Mouse (Mus musculus) embryonic facial prominence, embryonic 14.5 days (tissue): ENCODE measurements at regions not wholly inside any gene's neighbourhood (a gene's known extent, or its start where the extent isn't known, plus 50 kb on each side); places are given as distances from the start of the nearest gene placed in this dataset.

ENCODE experiments used
- ATAC-seq: fragments of 200-750 bp; cut with Nextera tagmentation; 2 replicates; pipeline ENCODE4 v1.8.0; 2017; ENCODE audit warnings: low read depth, moderate number of reproducible peaks, moderate TSS enrichment
- DNase-seq: peaks from one replicate; pipeline ENCODE4 v3.0.0-alpha.2; 2015; ENCODE audit warnings: low spot score
- H3K27ac ChIP-seq: fragments of 300-500 bp; sonication (generic); replicated peaks from 2 replicates; pipeline ENCODE4 v1.5.1; 2014; ENCODE audit warnings: low read depth, mild to moderate bottlenecking, low read length, moderate library complexity
- H3K27me3 ChIP-seq: fragments of 300-500 bp; sonication (generic); replicated peaks from 2 replicates; pipeline ENCODE4 v1.6.1; 2014; ENCODE audit warnings: low read length; ENCODE audit not compliant: control insufficient read depth, insufficient read depth
- H3K36me3 ChIP-seq: fragments of 300-500 bp; sonication (generic); 2 replicates; pipeline ENCODE4 v1.6.1; 2014; ENCODE audit warnings: low read length, mixed read lengths; ENCODE audit not compliant: control insufficient read depth, insufficient read depth
- H3K4me1 ChIP-seq: fragments of 300-500 bp; sonication (generic); 2 replicates; pipeline ENCODE4 v1.6.1; 2014; ENCODE audit warnings: antibody characterized with exemption, low read length; ENCODE audit not compliant: control insufficient read depth, insufficient read depth
- H3K4me2 ChIP-seq: fragments of 300-500 bp; sonication (generic); 2 replicates; pipeline ENCODE4 v1.6.1; 2014; ENCODE audit warnings: low read depth, mild to moderate bottlenecking, low read length, moderate library complexity, mixed read lengths
- H3K4me3 ChIP-seq: fragments of 300-500 bp; sonication (generic); 2 replicates; pipeline ENCODE4 v1.5.1; 2014; ENCODE audit warnings: low read depth, mild to moderate bottlenecking, low read length
- H3K9ac ChIP-seq: fragments of 300-500 bp; sonication (generic); 2 replicates; pipeline ENCODE4 v1.6.1; 2014; ENCODE audit warnings: low read depth, mild to moderate bottlenecking, low read length, moderate library complexity, mixed read lengths
- H3K9me3 ChIP-seq: fragments of 300-500 bp; sonication (generic); 2 replicates; pipeline ENCODE4 v1.6.1; 2016; ENCODE audit warnings: low read length; ENCODE audit not compliant: control insufficient read depth
- WGBS: fragments of 180-500 bp; shearing (Covaris S2); extraction: QIAGEN DNeasy Blood & Tissue Kit; methylation state at CpG from one replicate; pipeline ENCODE4 v1.1.7; 2014; 5-methylcytosine and 5-hydroxymethylcytosine counted together

DNA sequence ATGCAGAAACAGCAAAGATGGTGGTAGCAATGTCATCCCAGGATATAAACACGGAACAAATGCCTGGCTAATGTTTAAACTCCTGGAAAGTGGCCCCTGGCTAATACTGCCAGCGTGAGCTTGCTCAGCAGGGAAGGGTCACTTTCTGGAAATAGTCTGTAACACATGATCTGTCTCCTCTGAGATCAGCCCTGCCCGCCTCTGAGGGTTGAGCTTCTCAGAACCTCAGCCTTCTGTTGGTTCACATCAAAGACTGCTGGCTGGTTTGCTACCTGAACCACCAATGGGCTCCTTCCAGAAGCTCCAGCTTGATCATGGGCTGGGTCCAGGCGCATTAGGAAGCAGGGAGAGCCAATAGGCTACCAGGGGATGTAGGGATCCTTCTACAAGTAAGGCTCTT, 226.0 kb upstream of the Kazn start:
- WGBS = 86% methylated on average over 4 of the region's 4 CpGs
- Histone ChIP-seq H3K27ac (no peak overlapping the region), H3K27me3 (no peaks in the 10 kb centered on the region), H3K4me1 (no peaks in the 10 kb centered on the region), H3K9me3 (no peaks in the 10 kb centered on the region), H3K36me3 (no peaks in the 10 kb centered on the region), H3K4me2 (no peak overlapping the region), H3K4me3 (no peak overlapping the region), H3K9ac (no peak overlapping the region)
- DNase-seq (no peak), ATAC-seq (no peak)

- DNase-seq (no peak), ATAC-seq (no peak)
- Histone ChIP-seq H3K9ac (no peak overlapping the region), H3K27me3 (no peaks in the 10 kb centered on the region), H3K9me3 (no peaks in the 10 kb centered on the region), H3K27ac (no peak overlapping the region), H3K4me3 (no peak overlapping the region), H3K4me2 (no peak overlapping the region), H3K36me3 (no peaks in the 10 kb centered on the region), H3K4me1 (no peaks in the 10 kb centered on the region)
- WGBS = 88% methylated on average over 6 of the region's 6 CpGs
These were observed 224.9 kb upstream of the Kazn start for GRCm38 (mm10) chr4:142464066-142464465.

DNA sequence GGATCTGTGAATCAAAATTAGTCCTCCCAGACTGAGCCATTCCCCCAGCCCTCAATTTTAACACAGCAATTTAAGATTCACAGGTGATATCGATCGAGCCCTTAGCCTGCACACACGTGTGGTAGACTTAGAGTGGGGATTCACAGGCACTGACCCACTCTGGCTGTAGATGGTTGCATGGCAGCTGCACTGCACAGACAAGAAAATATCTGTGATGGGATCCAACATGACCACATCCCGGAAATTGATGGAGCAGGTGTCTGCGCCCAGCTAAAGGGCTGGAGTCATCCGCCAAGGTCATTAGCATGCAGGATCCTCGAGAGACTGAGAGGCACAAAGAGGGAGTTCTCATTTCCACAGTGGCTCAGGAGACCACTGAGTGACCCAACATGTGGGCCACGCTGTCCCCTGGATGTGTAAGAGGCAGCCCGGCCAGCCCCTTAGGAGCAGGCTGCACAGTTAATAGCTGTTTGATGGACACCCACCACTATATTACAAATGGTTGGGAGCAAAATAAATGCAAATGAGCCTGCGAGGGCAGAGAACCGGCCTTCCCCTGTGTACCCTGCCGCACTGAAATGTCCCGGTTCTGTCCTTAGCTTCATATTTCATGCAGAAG, 221.4 kb upstream of the Kazn start:
- Histone ChIP-seq H3K4me2 (no peak overlapping the region), H3K4me3 (no peak overlapping the region), H3K27me3 (no peaks in the 10 kb centered on the region), H3K9me3 (no peaks in the 10 kb centered on the region), H3K36me3 (no peaks in the 10 kb centered on the region), H3K4me1 (no peaks in the 10 kb centered on the region), H3K9ac (no peak overlapping the region), H3K27ac (no peak overlapping the region)
- ATAC-seq (no peak), DNase-seq (no peak)
- 81% methylated on average over 13 of the region's 13 CpGs for WGBS

DNA sequence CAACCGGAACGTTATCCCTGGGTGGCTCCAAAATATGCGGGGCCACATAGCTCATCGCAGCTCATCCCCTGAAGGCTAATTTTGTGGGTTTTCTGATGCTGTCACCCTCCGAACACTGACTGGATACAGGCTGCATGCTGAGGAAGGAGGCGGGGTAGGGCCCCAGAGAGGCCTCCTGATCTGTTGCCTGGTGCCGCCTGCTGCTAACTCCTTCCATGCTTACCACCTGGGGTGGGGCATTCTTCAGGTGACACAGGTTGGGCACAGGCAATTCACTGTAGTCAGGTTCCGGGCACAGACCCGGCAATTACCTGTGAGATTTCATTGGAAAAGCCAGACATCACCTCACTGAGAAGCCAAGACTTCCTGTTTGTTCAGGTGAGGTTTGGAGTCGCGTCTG, 213.4 kb upstream of the Kazn start:
- 26% methylated on average over 11 of the region's 11 CpGs for WGBS
- Histone ChIP-seq H3K4me2 (no peak overlapping the region), H3K27me3 (no peaks in the 10 kb centered on the region), H3K9me3 (no peaks in the 10 kb centered on the region), H3K9ac (no peak overlapping the region), H3K36me3 (no peaks in the 10 kb centered on the region), H3K27ac (no peak overlapping the region), H3K4me3 (no peak overlapping the region), H3K4me1 (peaks cover 10% of the 10 kb centered on the region)
- DNase-seq (peak; percentile 44), ATAC-seq (peak; percentile 67)

DNA sequence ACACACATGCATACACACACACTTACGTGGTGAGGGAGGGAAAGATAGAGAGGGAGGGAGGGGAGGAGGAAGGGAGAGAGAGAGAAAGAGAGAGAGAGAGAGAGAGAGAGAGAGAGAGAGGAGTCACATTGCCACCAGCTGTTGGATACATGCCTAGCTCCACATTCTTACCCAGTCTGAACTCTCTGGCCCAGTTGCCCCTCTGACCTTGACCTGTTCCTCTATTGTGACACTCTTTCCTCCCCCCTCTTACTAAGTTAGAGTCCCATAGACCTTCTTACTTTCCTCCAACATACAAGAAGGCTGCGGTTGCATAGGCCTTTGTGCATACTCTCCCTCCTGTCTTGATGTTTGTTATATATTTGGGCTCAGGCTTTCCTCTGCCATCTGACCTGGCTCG, 211.7 kb upstream of the Kazn start:
- no peaks in the 10 kb centered on the region for H3K36me3 ChIP-seq
- no peak overlapping the region for H3K4me2 ChIP-seq
- no peaks in the 10 kb centered on the region for H3K9me3 ChIP-seq
- H3K27me3 ChIP-seq = no peaks in the 10 kb centered on the region
- peaks cover 10% of the 10 kb centered on the region for H3K4me1 ChIP-seq
- no peak overlapping the region for H3K27ac ChIP-seq
- no peak for ATAC-seq
- H3K9ac ChIP-seq = no peak overlapping the region
- no peak overlapping the region for H3K4me3 ChIP-seq
- 77% methylated on average over 3 of the region's 3 CpGs for WGBS
- DNase-seq = no peak

- Histone ChIP-seq H3K4me3 (no peak overlapping the region), H3K4me2 (no peak overlapping the region), H3K36me3 (no peaks in the 10 kb centered on the region), H3K4me1 (peaks cover 10% of the 10 kb centered on the region), H3K9me3 (no peaks in the 10 kb centered on the region), H3K9ac (no peak overlapping the region), H3K27ac (no peak overlapping the region), H3K27me3 (no peaks in the 10 kb centered on the region)
- WGBS = 42% methylated on average over 13 of the region's 13 CpGs
- ATAC-seq = peak; percentile 45
- peak; percentile 84 for DNase-seq
These were observed 210.5 kb upstream of the Kazn start for GRCm38 (mm10) chr4:142449713-142450112.

GRCm38 (mm10) chr4:142449198-142449702, 210.0 kb upstream of the Kazn start:
- Histone ChIP-seq H3K9me3 (no peaks in the 10 kb centered on the region), H3K27ac (0 out of 2 replicates have a peak overlapping the region, but pooled peaks have one; percentile 25), H3K27me3 (no peaks in the 10 kb centered on the region), H3K4me1 (peaks cover 10% of the 10 kb centered on the region), H3K36me3 (no peaks in the 10 kb centered on the region), H3K4me3 (no peak overlapping the region), H3K4me2 (no peak overlapping the region), H3K9ac (no peak overlapping the region)
- ATAC-seq (no peak), DNase-seq (no peak)
- WGBS = 71% methylated on average over 14 of the region's 14 CpGs

DNA sequence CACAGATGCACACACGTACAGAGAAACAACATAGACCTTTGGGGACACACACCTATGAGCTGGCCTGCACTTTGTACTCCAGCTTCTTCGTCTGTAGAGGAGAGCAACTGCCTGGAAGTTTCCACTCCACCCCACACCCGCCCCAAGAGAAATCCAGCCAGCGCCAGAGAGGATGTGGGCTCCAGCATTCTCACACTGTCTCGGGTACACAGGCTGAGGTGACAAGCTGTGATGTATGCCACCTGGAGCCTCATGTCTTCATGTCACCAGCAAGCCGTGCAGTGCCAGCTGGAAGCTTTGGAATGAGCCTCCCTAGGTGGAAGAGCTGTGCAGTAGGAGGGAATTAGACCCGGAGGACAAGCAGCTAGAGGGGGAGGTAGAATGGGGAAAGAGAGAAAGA, 208.3 kb upstream of the Kazn start:
- Histone ChIP-seq H3K9me3 (no peaks in the 10 kb centered on the region), H3K4me3 (no peak overlapping the region), H3K27me3 (no peaks in the 10 kb centered on the region), H3K27ac (no peak overlapping the region), H3K9ac (no peak overlapping the region), H3K4me2 (no peak overlapping the region), H3K4me1 (peaks cover 4% of the 10 kb centered on the region), H3K36me3 (no peaks in the 10 kb centered on the region)
- WGBS = 53% methylated on average over 7 of the region's 7 CpGs
- DNase-seq (no peak), ATAC-seq (no peak)

- H3K27me3 ChIP-seq = no peaks in the 10 kb centered on the region
- ATAC-seq (no peak), DNase-seq (peak; percentile 33)
- WGBS = 77% methylated on average over 11 of the region's 11 CpGs
- no peak overlapping the region for H3K4me2 ChIP-seq
- no peak overlapping the region for H3K9ac ChIP-seq
- peaks cover 10% of the 10 kb centered on the region; the same call in 1 of the 2 replicates for H3K4me1 ChIP-seq
- no peaks in the 10 kb centered on the region for H3K36me3 ChIP-seq
- H3K27ac ChIP-seq = no peak overlapping the region
- no peak overlapping the region for H3K4me3 ChIP-seq
- no peaks in the 10 kb centered on the region for H3K9me3 ChIP-seq
These were observed 201.8 kb upstream of the Kazn start for GRCm38 (mm10) chr4:142441045-142441444.
